Mouse (Mus musculus) urinary bladder, adult 2 months (tissue): ENCODE results near the gene Twistnb. TPM values are rescaled to one million over a fixed set of nuclear protein-coding genes. Genes with fewer than 3 reads are reported as not detected.

Experiments used
- DNase-seq: peaks from one replicate; pipeline ENCODE4 v3.0.0; 2022; ENCODE audit warnings: low spot score
- polyA plus RNA-seq: library from polyadenylated mRNA; depleted of rRNA; stranded (reverse); fragments of >200 nt; gene quantifications from 2 replicates; pipeline ENCODE4 v1.2.3, GENCODE M21; 2012; rRNA removed

Twistnb gene
- polyA plus RNA-seq, result 6.1 and 6.9 TPM in 2 replicates

DNA sequence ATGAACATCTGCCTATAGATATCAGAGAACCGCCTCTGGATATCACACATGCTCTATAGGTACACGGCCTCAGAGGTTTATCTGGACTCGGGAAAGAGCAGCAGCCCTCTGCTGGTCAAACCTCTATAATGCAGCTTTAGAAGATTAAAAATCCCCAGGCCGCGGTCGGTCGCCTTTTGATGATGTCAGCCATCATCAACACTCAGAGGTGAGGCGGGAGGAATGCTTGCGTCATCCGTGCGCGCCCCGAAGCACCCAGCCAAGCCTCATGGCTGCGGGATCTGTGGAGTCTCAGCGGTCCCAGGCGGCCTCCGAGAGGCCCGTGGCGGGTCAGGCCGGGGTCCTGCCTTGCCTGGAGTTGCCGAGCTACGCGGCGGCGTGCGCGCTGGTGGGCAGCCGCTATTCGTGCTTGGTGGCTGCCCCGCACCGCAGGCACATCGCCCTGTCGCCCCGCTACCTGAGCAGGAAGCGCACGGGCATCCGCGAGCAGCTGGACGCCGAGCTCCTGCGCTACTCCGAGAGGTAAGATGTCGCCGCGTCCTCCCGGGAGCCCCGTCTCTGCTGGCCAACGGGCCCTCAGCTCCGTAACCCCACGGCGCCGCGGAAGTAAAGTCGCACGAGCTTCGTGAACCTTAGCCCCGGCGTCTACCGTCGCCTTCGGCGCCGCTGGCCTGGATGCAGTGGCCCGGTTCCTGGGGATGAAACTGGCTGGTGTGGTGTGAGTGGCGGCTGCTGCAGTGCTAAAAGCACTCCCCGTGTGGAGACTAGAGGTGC, at the start of gene Twistnb:
TSS of gene Twistnb (plus strand) at position 249 of the 774 bp plus-strand sequence.
- DNase-seq, result peak; percentile 92

DNA sequence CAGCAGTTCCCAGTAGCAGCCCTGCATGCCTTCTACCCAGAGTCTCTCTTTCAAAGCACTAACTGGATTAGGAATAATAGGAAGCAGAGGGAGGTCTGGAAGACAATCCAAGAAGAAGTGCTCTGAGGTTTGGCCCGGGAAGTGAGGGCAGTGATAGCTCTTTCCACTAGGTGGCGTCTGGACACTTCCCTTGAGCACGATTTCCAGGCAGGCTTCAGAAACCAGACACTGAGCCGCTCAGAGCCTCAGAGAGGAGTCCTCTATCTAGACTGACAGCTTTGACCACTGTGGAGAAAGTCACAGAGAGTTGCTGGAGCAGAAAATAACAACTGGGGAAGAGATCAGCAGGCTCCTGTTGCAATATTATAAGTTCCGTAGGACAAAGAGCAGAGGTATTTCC, 40.6 kb upstream of the Twistnb start:
- no peak for DNase-seq

DNA sequence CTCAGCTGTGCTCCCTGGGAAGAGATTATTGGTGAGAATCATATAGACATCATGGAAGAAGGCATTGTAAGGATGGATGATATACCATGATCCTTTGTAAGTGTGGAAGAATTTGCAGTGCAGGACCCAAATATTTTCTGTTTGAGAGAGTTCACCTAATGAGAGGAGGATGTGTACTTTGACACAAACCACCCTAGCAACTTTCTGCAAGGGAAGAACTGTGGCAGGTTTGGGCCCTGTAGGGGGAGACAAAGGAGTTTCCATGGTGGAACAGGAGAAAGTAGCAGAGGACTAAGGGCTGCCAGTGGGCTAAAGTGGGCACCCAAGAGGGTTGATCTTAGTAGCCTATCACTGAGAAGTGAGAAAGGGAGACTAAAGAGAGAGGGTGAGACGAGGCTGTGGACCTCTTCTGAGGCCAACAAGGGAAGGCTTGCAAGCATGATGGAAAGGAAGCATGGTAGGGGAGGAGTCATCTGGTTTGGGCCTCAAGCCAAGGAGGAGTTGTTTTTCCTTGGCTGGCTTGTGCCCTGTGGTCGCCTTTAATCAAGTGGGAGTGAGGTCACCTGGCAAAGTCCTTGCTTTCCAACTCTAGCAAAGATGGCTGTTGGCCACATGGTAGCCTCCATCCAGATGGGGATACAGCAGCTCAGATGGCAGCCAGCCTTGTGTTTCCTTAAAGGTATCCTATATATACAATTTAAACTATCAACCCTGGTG, 38.4 kb upstream of the Twistnb start:
- no peak for DNase-seq

DNA sequence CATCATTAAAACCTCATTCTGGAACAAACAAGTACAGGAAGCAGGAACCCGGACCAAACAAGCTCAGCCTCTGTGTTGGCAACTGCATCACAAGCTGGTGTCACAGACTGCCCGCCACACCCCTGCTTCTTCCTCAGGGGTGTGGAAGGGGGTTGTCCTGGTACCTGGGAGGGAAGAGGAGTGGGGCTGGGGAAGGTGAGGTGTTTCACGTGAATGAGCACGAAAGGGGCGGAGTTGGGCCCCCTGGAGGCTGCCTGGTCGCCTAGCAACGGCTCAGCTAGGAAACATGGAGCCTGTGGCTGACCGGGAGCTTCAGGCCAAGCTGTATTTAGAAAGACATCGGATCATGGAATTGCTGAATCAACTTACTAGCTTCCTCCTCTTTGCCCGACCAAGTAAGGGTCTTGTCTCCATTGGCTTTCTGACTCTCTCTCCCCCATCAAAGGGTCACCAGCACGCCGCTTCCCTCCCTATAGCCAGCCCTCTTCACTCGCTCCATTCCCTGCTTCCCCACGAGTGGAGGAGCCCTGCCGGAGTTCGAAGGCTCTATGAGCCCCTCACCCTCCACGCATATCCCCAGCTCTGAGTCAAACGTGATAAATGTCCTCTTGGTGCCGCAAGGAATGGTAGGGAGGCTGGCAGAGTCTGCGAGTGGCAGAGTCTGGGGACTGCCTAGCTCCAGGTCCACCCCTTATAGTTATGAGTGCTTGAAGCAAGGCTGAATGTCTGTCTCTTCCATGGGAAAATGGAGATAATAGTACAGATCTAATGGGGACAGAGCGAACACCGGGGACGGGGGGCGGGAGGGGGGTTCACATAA, 34.4 kb upstream of the Twistnb start, which contains the start of gene Efcab10:
TSS of gene Efcab10 (plus strand) at position 51 of the 820 bp plus-strand sequence.
- no peak for DNase-seq

DNA sequence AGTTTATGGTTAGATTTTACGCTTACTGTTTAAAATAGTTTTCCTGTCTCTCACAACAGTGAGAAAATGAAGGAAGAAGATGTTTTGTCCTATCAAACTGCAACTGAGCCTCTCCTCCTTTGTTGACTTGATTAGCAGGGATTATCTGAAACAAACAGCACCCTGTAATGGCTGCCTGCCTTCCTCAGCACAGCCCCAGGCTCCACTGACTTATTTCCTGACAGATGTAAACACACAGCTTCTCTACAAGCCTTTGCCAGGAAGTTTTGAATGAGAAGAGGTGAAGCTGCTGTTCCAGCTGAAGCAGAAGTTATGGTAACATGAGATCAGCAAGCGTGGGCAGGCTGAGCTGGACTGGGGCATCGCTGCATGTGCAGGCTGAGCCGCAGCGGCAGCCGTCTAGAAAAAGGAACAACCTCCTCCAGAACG, 26.2 kb upstream of the Twistnb start:
- no peak for DNase-seq

DNA sequence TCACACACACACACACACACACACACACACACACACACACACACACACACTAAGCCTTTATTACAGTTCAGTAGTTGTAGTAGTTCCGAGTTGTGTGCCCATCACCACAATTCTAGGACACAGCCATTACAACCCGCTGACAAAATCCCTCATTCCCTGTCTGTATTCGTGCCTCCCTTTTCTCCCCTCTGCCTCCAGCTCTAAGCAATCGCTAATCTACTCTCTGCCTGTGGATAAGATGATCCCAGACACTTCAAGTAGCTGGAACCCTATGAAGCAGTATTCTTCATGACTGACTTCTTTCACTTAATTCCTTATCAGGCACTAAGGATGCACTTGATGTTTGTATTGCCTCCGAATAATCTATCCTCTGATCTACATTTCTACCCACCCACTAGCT, 24.4 kb upstream of the Twistnb start:
- DNase-seq, result no peak

DNA sequence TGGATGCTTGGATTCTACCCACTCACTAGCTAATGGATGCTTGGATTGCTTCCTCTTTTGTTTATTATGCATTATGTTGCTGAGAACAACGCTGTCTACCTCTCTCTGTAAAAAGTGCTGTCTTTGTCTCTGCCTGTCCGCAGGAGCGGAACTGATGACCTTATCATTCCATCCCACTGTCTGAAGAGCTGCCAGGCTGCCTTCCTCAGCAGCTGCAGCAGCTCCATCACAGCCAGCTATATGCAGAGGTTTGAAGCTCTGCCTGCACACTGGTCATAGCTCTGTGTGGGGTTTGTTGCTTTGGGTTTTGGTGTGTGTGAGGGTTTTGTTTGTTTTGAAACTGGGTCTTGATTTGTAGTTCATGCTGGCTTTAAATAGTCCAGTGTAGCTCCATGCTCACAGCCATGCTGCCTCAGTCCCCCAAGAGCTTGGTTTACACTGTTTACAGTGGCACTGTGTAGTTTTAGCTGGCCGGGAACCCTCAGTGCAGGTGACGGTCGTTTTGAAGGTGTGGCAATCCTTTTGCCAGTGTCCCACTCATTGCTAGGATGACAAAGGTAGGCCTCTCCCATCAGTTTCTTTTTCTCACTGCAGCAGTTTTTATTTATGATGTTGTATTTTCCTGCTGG, 23.9 kb upstream of the Twistnb start:
- DNase-seq, result no peak

DNA sequence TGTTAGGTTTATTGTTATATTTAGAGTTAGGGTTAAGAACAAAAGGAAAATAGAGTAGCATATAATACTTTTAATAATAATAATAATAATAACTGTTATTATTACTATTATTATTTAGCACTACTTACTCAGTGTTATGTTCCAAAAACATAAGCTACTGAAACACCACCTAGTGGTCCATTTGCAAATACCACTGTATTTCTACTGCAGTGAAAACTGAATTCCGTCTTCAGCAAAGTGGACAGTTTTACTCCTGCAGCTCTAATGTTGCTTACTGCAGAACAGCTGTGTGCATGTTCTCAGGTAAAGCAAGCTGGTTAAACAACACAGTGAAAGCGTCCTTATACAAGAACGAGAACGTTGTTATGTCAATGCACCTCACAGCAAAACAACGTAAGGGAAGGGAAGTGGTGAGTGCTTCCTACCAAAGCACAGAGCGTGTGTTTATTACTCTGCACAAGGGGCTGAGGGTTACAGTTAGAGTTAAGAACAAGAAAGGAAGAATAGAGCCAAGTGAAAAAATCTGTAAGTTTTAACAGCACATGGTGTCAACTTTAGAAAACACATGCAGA, 17.8 kb upstream of the Twistnb start:
- no peak for DNase-seq

DNA sequence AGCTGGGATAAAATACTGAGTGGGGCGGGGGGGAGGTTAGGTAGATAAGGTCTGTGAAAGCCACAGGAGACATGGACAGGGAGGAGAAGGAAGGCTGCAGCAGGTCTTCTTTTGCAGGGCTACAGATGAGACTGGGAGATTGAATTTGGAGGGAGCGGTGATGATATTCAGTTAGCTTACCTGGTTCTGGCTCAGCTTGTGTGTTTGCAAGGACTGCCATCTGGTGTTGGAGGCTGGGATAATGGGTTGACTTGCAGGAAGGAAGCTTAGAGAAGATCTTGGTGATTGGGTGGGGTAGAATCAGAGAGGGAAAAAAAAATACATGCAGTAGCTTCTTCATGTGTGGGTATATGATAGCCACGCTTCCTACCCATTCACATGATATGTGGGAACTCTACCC, 5.1 kb upstream of the Twistnb start:
- no peak for DNase-seq

DNA sequence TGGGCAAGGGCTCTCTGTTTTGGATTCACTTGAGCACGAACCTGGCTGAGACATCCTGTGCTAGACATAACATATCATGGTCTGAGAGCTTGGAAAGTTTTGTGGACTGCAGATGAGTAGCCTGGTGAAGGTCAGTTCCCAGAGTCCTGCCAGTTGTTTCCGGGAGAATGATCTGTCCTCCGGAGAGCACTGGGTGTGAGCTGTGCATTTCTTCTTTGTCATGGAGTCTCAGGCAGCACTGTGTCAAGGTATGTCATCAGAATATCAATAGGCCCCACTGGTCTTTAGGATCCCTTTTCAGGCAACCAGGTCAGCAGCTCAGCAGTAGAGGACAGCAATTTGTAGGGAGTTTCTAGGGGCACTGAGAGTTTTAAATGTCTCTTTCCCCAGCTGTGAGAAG, 2.1 kb upstream of the Twistnb start:
- DNase-seq, result no peak

DNA sequence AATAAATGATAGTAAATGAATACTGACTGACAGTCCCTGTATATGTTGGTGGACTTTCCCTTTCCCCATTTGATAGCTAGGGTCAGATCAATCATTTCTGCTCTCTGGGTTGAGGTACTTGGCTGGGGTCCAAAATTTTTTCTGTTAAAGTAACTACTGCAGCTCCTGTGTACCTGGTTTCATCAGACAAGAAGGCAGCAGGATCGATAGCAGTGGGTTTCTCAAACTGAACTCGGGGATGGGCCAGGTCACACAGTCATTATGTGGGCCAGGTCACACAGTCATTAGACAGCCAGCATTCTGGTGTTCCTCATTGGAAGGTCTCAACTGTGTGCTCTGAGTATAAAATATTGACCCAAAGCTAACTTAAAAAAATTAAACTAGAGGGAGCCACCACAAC, 1.7 kb upstream of the Twistnb start:
- DNase-seq, result no peak

DNA sequence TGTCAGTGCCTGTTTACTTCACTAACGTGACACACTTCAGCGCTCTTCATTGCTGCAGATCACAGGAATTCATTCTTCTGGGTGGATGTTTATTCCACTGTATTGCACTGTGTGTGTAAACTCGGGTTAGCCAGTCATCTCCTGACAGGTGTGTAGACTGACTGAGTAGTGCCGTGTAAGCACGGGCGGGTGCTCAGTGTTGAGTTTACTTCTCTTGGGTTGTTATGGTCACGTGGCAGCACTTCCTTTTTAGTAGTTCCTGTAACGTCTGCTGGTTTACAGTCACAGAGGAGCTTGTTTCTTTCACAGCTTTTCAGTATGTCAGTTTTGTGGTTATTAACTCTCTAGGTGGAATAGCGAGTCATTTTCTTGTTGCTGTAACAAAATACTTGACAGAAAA, 4.4 kb downstream of the Twistnb start:
- DNase-seq, result no peak

DNA sequence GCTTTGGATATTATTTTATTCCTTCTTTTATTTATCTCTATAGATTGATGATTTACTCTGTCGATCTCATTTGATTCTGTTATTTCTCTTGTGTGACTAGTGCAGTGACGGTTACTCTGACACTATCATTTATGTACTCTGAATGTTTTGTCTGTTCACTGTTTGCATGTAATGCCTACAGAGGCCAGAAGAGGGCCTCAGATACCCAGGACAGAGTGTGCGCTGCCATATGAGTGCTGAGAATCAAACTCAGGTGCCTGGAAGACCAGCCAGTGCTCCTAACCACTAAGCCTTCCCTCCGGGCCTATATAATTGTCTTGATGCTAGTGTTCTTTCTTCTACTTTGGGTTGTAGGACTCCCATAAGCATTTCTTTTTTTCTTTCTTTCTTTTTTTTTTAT, 5.3 kb downstream of the Twistnb start:
- no peak for DNase-seq

DNA sequence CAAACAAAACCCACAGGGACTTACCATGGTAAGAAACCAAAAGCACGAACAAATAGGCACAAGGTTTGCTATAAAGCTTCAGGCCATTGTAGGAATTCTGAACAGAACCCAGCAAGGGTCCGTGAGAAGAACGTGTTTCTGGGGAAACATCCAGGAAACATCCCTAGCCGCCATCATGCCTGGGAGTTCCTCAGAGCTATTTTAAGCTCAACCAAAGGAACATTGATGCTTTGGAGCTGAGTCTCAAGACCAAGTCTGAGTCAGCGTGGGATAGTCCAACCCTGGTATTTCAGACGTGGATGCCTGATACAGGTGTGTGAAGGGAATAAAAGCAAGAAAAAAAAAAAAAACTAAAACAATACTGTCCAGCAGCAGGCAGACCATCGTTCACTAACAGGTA, 26.0 kb downstream of the Twistnb start:
- no peak for DNase-seq

DNA sequence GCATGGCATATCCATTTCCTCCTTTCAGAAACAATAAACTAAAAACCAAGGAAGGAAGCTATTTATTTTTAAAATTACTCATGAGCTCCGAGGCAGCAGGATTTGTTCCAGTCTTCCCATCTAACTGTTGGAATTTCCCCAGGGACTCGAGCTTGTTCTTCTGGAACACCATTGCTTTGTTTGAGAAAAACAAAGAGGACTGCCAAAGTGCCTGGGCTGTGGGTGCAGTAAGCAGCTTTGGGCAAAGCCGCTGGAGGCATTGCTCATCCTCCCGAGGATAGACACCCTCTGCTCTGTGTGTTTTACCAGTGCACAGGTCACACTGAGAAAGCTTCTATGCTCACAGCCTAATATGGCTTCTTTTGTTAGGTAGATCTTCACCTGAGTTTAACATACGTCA, 26.8 kb downstream of the Twistnb start:
- DNase-seq, result no peak

DNA sequence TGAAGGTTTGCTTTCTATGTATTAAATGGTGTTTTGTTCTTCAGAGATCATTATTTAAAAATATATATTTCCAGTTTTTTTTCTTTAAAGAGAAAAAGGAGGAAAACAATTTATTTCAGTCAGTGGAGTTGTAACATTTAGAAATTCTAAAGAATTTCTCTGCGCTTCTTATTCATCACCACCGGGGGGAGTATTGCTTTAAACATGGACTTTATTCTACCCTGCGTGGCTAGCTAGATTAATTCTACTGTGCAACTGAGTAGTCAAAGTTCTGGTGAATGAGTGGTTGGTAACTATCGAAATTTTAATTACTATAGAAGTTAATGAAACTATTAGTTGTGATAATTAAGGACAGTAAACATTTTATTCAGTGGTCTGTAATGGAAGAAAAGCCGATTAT, 51.5 kb downstream of the Twistnb start:
- DNase-seq, result no peak

DNA sequence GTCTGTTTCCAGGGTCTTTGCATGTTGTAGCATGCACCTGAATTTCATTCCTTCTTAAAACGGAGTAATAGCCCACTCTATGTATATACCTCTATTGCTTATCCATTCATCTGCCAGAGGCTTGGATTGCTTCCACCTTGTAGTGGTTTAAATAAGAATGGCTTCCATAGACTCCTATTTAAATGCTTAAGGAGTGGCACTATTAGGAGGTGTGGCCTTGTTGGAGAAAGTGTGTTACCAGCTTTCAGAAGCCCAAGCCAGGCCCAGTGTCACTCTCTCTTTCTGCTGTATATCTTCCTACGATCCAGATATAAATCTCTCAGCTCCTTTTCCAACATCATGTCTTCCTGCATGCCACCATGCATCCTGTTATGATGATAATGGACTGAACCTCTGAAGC, 53.5 kb downstream of the Twistnb start:
- DNase-seq, result no peak
